Mouse (Mus musculus) brain, embryonic 18.5 days (tissue): Measurements from ENCODE around the gene Sorcs2.

Source experiments
- DNase-seq: peaks from one replicate; pipeline ENCODE4 v3.0.0-alpha.2; 2012; ENCODE audit warnings: low read depth, low spot score

The Sorcs2 gene

DNA sequence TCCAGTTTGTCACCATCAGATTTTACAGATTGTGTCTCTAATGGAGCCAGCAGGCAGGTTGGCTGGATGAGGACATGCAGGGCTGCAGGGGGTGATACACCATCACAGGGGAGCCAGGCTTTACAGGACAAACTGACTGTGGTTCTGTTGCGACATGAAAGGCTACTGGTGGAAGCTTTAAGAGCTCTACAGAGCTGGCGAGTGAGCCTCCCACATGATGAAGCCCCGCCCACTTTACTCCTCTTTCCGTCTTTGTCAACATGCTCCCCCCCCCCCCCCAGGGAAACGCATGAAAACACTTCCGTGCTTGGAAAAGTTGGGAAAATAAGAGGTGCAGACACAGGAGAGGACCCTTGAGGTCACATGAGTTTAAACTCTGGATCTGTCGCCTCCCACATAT lies 219.7 kb downstream of the Sorcs2 start:
- DNase-seq: no peak

- DNase-seq: no peak
Measured at GRCm38 (mm10) chr5:36176873-36177272, 221.1 kb downstream of the Sorcs2 start.

GRCm38 (mm10) chr5:36176409-36176808 lies 221.5 kb downstream of the Sorcs2 start:
- no peak for DNase-seq

DNA sequence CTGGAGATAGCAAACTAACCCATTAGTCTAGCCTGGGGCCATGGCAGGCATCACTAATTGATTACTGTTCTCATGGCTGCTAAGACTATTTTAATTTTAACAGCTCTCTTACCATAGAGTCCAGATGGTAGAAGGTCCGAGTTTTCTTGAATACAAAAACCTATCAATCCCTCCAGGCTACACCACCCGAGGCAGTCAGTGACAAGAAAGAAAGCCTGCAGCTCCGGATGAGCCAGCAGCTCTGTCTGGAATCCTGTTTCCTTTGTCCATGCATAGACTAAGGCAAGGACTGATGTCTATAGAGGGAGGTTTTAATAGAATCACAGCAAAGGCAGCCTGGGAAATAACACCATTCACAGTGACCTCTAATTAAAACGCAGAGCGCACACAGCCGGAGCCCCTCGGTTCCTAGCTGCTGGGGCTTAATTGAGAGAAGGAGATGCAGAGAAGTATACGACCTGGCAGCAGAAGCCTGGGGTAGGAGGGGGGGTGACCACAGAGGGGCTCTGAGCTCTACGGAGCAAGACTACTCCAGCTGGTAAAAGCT lies 223.3 kb downstream of the Sorcs2 start:
- DNase-seq: no peak

DNA sequence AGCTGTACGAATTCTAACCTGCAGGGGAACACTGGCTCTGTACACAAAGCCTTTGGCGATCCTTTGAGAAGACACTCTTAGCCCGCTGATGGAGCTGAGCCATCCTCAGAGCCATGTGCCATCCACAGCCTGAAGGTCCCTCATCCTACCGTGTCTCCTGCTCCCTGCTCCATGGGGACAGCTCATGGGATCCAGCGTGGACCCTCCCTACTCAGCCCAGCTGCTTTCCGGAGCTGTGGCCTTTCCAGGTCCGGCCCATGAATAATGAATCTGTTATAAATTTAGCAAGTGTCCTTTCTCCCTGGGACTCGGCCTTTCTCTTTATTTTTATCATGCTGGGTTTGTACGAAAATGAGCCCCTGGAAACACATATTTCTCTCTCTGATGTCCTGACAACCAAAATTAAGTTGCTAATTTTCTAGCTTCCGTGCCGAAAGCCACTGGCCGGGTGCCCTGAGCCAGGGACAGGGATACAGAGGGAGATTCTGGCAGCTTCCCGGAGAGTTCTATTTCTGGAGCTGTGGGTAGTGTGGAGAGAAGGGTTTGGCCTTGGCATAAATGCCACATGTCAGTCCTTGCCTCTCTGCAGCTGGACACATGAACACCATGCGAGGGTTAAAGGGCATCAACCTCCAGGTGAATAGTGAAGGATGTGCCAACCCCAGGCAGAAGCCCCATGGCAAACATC lies 228.8 kb downstream of the Sorcs2 start:
- no peak for DNase-seq

GRCm38 (mm10) chr5:36166346-36167013 lies 231.5 kb downstream of the Sorcs2 start:
- no peak for DNase-seq

DNA sequence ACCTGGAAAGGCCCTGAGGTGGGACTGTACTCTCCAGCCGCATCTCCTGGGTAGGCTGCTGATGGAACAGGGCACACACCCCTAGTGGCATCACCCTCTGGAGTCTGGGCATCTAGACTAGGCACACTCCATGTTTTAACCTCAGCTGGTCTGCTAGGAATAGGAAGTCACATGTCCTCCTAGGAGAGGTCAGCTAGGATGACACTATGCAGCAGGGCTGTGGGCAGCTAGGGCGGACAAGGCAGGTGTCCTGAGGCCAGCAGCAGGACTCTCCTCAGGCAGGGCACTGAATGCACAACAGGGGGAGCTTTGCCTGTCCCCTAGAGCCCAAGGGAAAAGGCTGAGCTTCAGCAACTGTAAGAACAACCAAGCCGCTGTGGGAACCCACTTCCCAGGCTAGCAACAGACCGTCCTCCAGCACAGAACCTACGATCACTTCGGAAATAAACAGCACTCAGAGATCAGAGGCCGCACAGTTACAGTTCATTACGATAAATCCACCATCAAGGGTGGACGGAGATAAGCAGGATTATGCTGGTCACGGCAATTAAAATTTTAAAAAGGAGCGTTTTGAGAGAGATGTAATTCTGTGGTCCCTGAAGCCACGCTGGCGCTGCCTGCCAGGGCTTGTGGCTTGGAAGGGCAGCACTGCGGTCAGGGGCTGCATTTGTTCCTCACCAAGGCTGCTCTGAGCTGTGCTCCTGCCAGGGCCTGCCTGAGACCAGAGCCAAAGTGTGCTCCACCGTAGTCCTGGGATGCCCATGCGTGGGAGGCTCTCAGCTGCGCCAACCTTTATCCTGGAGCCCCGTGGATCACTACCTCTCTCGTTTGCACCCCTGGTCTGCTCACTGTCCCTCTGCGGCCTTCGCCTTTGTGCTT lies 232.3 kb downstream of the Sorcs2 start:
- DNase-seq: no peak

DNA sequence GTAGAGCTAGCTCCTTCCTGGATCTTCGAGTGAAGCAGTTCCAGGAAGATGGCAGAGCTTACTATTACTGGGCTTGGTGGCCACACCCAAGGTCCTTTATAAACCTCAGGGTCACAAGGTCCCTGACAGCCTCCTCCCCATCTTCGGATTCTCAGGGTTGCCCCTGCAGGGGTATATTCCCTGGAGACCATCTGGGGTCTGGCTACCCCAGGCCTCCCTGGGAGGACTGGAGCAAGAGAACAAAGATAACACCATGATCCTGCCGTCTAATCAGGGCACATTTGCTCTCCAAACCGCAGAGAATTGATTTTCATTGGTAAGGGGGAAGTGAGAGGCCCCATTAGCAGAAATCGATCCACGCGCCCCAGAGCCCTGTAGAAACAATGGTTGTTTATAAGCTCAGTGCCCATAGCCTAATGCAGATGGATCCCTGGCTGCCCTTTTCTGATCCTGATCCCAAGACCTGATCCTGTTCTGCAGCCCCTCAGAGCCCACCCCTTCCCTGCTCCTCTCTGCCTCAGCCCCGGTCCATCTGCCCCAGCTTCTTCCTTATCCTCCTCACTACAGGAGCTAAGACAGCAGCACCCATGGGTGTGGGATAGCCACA lies 243.0 kb downstream of the Sorcs2 start:
- DNase-seq: no peak

GRCm38 (mm10) chr5:36153261-36153660 lies 244.7 kb downstream of the Sorcs2 start:
- DNase-seq: no peak

DNA sequence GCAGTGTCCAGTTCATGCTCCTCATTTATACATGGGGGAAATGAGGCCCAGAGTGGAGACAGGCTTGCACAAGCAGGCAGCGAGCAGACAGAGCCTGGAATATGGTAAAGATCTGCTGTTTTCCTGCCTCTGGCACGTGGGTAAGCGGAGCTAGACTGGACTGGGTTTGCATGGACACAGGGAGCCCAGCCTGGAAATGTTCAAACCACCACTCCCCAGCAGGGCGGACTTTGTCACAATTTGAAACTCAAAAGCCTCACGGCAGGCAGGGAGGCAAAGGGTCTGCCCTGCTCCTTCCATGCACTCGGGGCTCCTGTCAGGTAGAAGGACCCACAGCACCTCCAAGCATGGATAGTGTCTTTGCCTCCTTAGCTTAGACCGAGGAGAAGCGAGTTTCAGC lies 246.9 kb downstream of the Sorcs2 start:
- DNase-seq: no peak

DNA sequence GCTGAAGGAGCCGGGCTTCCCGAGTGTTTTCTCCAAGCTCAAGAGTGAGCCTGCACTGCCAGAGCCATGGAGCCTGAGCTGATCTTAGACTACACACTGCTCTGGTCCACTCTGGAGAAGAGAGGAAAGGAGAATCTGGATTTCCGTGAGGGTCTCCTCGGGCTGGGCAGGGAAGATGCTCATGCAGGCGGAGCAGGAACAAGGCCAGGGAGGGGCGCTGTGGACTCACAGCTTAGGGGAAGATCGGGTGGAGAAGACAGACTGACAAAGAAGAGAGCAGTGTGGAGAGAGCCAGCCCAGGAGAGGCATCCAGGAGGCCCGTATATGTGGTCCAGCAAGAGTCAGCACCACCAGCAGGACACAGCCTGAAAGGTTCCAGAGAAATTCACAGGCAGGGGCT lies 248.8 kb downstream of the Sorcs2 start:
- DNase-seq: no peak

DNA sequence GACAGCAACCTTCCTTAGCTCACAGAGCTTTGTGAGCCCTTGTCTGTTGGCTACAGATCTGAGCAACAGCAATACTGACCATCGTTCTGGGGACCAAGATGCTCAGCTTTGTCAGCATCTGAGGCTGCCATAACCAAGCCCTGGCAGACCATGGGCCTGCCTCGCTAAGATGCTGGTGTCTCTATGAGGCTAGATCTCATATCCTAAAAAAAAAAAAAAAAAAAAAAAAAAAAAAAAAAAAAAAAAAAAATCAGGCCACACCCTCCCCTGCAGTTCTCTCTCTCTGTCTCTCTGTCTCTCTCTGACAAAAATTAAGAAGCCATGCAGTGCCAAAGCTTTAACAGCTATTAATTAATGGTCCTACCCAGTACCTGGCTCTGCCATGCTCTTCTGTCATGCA lies 251.3 kb downstream of the Sorcs2 start:
- DNase-seq: no peak

GRCm38 (mm10) chr5:36144560-36144959 lies 253.4 kb downstream of the Sorcs2 start:
- no peak for DNase-seq

DNA sequence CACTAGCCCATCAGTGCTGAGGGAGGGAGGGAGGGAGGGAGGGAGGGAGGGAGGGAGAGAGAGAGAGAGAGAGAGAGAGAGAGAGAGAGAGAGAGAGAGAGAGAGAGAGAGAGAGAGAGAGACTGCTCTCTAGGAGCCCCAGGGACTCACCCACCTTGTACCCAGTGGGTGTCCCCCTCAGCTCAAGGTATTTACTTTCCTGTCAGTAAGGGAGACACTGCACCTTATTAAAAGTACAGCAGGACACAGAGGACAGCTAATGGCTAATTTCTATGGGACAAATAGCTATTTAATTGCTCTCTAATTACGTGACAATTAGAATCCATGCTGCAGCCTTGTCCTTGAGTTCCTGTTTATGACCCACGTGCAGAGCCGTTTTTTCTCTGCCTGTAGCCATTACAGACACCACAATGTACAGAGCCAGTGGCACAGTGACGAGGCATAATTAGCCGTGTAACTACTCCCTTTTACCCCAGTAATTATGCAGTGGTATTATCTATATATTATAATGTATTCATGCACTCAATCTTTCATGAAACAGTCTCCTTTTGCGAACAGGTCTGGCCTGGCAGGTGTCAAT lies 256.2 kb downstream of the Sorcs2 start:
- no peak for DNase-seq

DNA sequence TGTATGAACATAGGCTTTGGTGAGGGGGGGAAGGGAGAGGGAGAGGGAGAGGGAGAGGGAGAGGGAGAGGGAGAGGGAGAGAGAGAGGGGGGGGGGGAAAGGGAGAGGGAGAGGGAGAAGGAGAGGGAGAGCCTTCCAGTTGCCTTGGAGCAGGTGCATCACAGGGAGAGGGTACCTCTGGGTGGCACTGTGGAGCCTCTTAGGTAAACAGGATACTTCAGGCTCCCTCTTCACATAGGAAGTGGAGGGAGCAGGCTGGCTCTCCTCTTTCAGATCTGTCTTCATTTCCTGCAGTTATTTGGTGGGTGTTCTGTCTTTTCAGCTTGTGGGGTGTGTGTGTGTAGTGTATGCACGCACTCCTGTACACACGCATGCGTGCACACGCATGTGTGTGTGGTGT lies 256.8 kb downstream of the Sorcs2 start:
- DNase-seq: no peak

DNA sequence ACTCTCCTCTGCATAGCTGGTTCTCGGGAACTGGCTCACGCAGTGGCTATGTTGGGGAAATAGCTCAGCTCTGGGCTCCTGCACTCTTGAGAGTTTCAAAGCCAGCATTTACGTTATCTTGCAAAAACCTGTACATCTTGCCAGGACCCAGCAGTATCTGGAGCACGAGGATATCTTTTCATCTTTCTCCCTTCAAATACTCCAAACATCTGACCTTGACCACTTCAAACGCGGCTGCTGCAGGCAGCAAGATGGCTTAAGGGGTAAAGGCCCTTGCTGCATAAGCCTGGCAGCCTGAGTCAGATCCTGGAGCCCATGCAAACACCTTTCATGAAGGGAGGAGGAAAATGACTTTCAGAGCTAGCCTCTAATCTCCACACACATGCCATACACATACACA lies 258.2 kb downstream of the Sorcs2 start:
- no peak for DNase-seq

- DNase-seq: no peak
Measured at GRCm38 (mm10) chr5:36135874-36136542, 261.9 kb downstream of the Sorcs2 start.

DNA sequence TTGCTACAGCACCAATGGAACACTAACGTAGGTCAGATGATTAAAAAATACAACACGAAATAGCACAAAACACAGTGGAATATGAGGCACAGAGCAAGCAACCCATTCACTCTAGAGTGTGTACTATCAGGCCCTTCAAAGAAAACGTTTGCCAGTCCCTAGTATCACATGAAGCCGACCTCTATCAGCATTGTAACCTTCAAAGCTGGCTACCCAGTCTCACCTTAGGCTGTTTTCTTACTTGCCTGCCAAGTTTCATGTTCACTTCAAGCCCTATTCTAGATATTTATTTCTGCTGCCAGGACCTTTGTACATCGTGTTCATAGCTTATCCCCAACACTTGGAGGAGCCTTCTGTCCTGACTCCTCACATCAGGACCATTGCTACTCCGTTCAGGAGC lies 263.6 kb downstream of the Sorcs2 start:
- DNase-seq: no peak

- no peak for DNase-seq
Measured at GRCm38 (mm10) chr5:36133893-36134292, 264.0 kb downstream of the Sorcs2 start.

- DNase-seq: peak; percentile 36
Measured at GRCm38 (mm10) chr5:36130393-36131011, 267.4 kb downstream of the Sorcs2 start.
